Mouse (Mus musculus) forebrain, embryonic 12.5 days (tissue): ENCODE measurements around the gene Vgll3. TPM values are rescaled to one million over a fixed set of nuclear protein-coding genes. Genes with fewer than 3 reads are reported as not detected.

Experiments used
- ATAC-seq: fragments of 200-750 bp; cut with Nextera tagmentation; 2 replicates; pipeline ENCODE4 v1.8.0; 2017; ENCODE audit warnings: moderate TSS enrichment; ENCODE audit not compliant: low FRiP score
- H3K27ac ChIP-seq: fragments of 300-500 bp; sonication (generic); 2 replicates; pipeline ENCODE4 v1.5.1; 2016; ENCODE audit warnings: mild to moderate bottlenecking
- H3K27me3 ChIP-seq: fragments of 300-500 bp; sonication (generic); 2 replicates; pipeline ENCODE4 v1.6.1; 2016; ENCODE audit warnings: mild to moderate bottlenecking
- H3K36me3 ChIP-seq: fragments of 300-500 bp; sonication (generic); replicated peaks from 2 replicates; pipeline ENCODE4 v1.6.1; 2016; ENCODE audit warnings: mild to moderate bottlenecking
- H3K4me1 ChIP-seq: fragments of 300-500 bp; sonication (generic); 2 replicates; pipeline ENCODE4 v1.6.1; 2016
- H3K4me2 ChIP-seq: fragments of 300-500 bp; sonication (generic); 2 replicates; pipeline ENCODE4 v1.6.1; 2016; ENCODE audit warnings: mild to moderate bottlenecking, moderate library complexity
- H3K4me3 ChIP-seq: fragments of 300-500 bp; sonication (generic); replicated peaks from 2 replicates; pipeline ENCODE4 v1.5.1; 2016; ENCODE audit warnings: mild to moderate bottlenecking
- H3K9ac ChIP-seq: fragments of 300-500 bp; sonication (generic); 2 replicates; pipeline ENCODE4 v1.6.1; 2016; ENCODE audit warnings: mild to moderate bottlenecking
- H3K9me3 ChIP-seq: fragments of 300-500 bp; sonication (generic); 2 replicates; pipeline ENCODE4 v1.6.1; 2016
- WGBS: fragments of 180-500 bp; shearing (Covaris S2); methylation state at CpG from one replicate; pipeline ENCODE4 v1.1.7; 2016; 5-methylcytosine and 5-hydroxymethylcytosine counted together
- polyA plus RNA-seq: library from polyadenylated mRNA; unstranded; fragments of >200 nt; fragmentation: Nextera tagmentation; extraction: Ambion mirVana; gene quantifications from 2 replicates; pipeline ENCODE4 v1.2.1, GENCODE M21; 2016

Vgll3 gene
- polyA plus RNA-seq, 1 experiment from 2014 or later: 3.3 TPM

- no peak for ATAC-seq
- H3K4me3 ChIP-seq: no peak overlapping the region
Observed at GRCm38 (mm10) chr16:65868933-65869332, 53.9 kb downstream of the Vgll3 start.

GRCm38 (mm10) chr16:65888940-65889339 is 73.9 kb downstream of the Vgll3 start:
- ATAC-seq: no peak
- no peak overlapping the region for H3K4me3 ChIP-seq
- H3K36me3 ChIP-seq: no peaks in the 10 kb centered on the region

More at GRCm38 (mm10) chr16:65868933-65869332, 53.9 kb downstream of the Vgll3 start:
- Histone ChIP-seq H3K27ac (no peak overlapping the region), H3K4me1 (no peaks in the 10 kb centered on the region), H3K9me3 (no peaks in the 10 kb centered on the region), H3K4me2 (no peak overlapping the region), H3K9ac (no peak overlapping the region), H3K36me3 (no peaks in the 10 kb centered on the region), H3K27me3 (no peaks in the 10 kb centered on the region)
- WGBS: 82% methylated on average over 2 of the region's 2 CpGs

More at GRCm38 (mm10) chr16:65888940-65889339, 73.9 kb downstream of the Vgll3 start:
- Histone ChIP-seq H3K9ac (no peak overlapping the region), H3K4me1 (no peaks in the 10 kb centered on the region), H3K27me3 (no peaks in the 10 kb centered on the region), H3K4me2 (no peak overlapping the region), H3K27ac (no peak overlapping the region), H3K9me3 (no peaks in the 10 kb centered on the region)
- 79% methylated on average over 4 of the region's 4 CpGs for WGBS
